ENCODE assay signal across 30 mouse cellular contexts in the genomic region with DNA sequence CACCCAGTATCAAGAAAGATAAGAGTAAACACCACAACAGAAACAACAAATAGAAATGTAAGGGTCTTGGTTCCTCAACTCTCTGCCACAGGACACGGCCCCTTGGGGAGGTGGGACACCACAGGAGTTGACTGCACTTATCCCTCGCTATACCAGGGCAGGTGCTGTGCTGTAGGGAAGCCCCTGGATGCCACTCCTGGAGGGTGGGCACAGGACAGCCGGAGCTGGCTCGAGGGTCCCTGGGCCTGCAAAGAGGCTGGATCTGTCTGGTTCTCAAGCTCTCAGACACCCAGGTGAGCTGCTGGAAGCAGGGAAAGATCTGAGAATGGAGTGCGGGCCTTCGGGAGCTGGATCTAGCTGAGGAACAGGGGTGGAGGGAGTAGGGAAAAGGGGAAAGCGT.
"Had no signal": no experiment of that assay in that cellular context is flagged by ENCODE, and none has a peak within 500 bp of the region (broad histone marks: within the 10 kb centered on the region; RNA-seq: fewer than 3 reads in every experiment).

No protein-coding gene starts in this region.

- H3K27ac ChIP-seq: left cerebral cortex, adult 2 months; limb, embryonic 10.5 days; limb, embryonic 12.5 days; limb, embryonic 13.5 days; limb, embryonic 15.5 days; liver, embryonic 12.5 days; liver, embryonic 13.5 days; liver, embryonic 14.5 days; liver, embryonic 15.5 days; lung, embryonic 15.5 days; macrophage; midbrain, embryonic 13.5 days; midbrain, embryonic 15.5 days; neural tube, embryonic 12.5 days had no signal

- DNase-seq: left cerebral cortex, postnatal 4 days; liver; liver, embryonic 13.5 days; liver, postnatal 0 days; lung, adult 18-20 months; lung, adult 2 months; lung, embryonic 14.5 days; lung, postnatal 10 days; lung, postnatal 14 days; lung, postnatal 4 days; midbrain, embryonic 14.5 days had no signal

- H3K4me1 ChIP-seq: limb, embryonic 10.5 days; limb, embryonic 12.5 days; limb, embryonic 13.5 days; limb, embryonic 15.5 days; liver, embryonic 12.5 days; liver, embryonic 13.5 days; liver, embryonic 15.5 days; lung, embryonic 15.5 days; megakaryocyte, embryonic 14.5 days; midbrain, embryonic 13.5 days; midbrain, embryonic 15.5 days; neural tube, embryonic 12.5 days had no signal

- H3K9me3 ChIP-seq: limb, embryonic 10.5 days; limb, embryonic 12.5 days; limb, embryonic 13.5 days; limb, embryonic 15.5 days; liver, embryonic 13.5 days; liver, embryonic 15.5 days; lung, embryonic 15.5 days; midbrain, embryonic 13.5 days; midbrain, embryonic 15.5 days; neural tube, embryonic 12.5 days had no signal

- ATAC-seq: liver, embryonic 12.5 days; liver, postnatal 0 days; lung, postnatal 0 days; midbrain, embryonic 13.5 days; midbrain, embryonic 15.5 days; midbrain, embryonic 16.5 days had no signal

- H3K4me3 ChIP-seq: left cerebral cortex, adult 2 months; limb, embryonic 10.5 days; limb, embryonic 12.5 days; limb, embryonic 13.5 days; limb, embryonic 15.5 days; liver, embryonic 12.5 days; liver, embryonic 13.5 days; liver, embryonic 15.5 days; lung, embryonic 15.5 days; megakaryocyte, embryonic 14.5 days; midbrain, embryonic 13.5 days; midbrain, embryonic 15.5 days; myocyte; neural tube, embryonic 12.5 days had no signal

- H3K27me3 ChIP-seq: limb, embryonic 12.5 days; limb, embryonic 13.5 days; limb, embryonic 15.5 days; liver, embryonic 12.5 days; liver, embryonic 13.5 days; liver, embryonic 15.5 days; lung, embryonic 15.5 days; megakaryocyte, embryonic 14.5 days; midbrain, embryonic 13.5 days; midbrain, embryonic 15.5 days; neural tube, embryonic 12.5 days had no signal

- H3K9ac ChIP-seq: limb, embryonic 12.5 days; limb, embryonic 13.5 days; limb, embryonic 15.5 days; liver, embryonic 12.5 days; liver, embryonic 13.5 days; liver, embryonic 14.5 days; liver, embryonic 15.5 days; liver, postnatal 0 days; lung, embryonic 14.5 days; lung, embryonic 15.5 days; midbrain, embryonic 13.5 days; midbrain, embryonic 15.5 days; neural tube, embryonic 12.5 days had no signal

- H3K36me3 ChIP-seq: limb, embryonic 10.5 days; limb, embryonic 12.5 days; limb, embryonic 13.5 days; limb, embryonic 15.5 days; liver, embryonic 12.5 days; liver, embryonic 13.5 days; liver, embryonic 15.5 days; lung, embryonic 15.5 days; midbrain, embryonic 13.5 days; midbrain, embryonic 15.5 days; neural tube, embryonic 12.5 days had no signal

- H3K4me2 ChIP-seq: limb, embryonic 12.5 days; limb, embryonic 13.5 days; limb, embryonic 15.5 days; liver, embryonic 11.5 days; liver, embryonic 12.5 days; liver, embryonic 13.5 days; liver, embryonic 15.5 days; lung, embryonic 14.5 days; lung, embryonic 15.5 days; midbrain, embryonic 11.5 days; midbrain, embryonic 13.5 days; midbrain, embryonic 15.5 days; neural tube, embryonic 12.5 days had no signal
